Mouse (Mus musculus) forebrain, postnatal 0 days (tissue): Measurements from ENCODE around the gene Marveld3. TPM values are rescaled to one million over a fixed set of nuclear protein-coding genes. Genes with fewer than 3 reads are reported as not detected.

Source experiments
- ATAC-seq: fragments of 200-750 bp; cut with Nextera tagmentation; 2 replicates; pipeline ENCODE4 v1.8.0; 2017; ENCODE audit warnings: mild to moderate bottlenecking, moderate library complexity
- DNase-seq: peaks from one replicate; pipeline ENCODE4 v3.0.0-alpha.2; 2015
- H3K27ac ChIP-seq: fragments of 300-500 bp; sonication (generic); 2 replicates; pipeline ENCODE4 v1.5.1; 2014; ENCODE audit warnings: low read depth, mild to moderate bottlenecking, antibody characterized with exemption, low read length, moderate library complexity, mixed read lengths
- H3K27me3 ChIP-seq: fragments of 300-500 bp; sonication (generic); 2 replicates; pipeline ENCODE4 v1.6.1; 2014; ENCODE audit warnings: mild to moderate bottlenecking, low read length, mixed read lengths; ENCODE audit not compliant: insufficient read depth
- H3K36me3 ChIP-seq: fragments of 300-500 bp; sonication (generic); 2 replicates; pipeline ENCODE4 v1.6.1; 2014; ENCODE audit warnings: mild to moderate bottlenecking, moderate library complexity; ENCODE audit not compliant: insufficient read depth
- H3K4me1 ChIP-seq: fragments of 300-500 bp; sonication (generic); 2 replicates; pipeline ENCODE4 v1.6.1; 2014; ENCODE audit warnings: antibody characterized with exemption; ENCODE audit not compliant: insufficient read depth
- H3K4me2 ChIP-seq: fragments of 300-500 bp; sonication (generic); 2 replicates; pipeline ENCODE4 v1.6.1; 2014; ENCODE audit warnings: low read depth, mild to moderate bottlenecking, moderate library complexity
- H3K4me3 ChIP-seq: fragments of 300-500 bp; sonication (generic); 2 replicates; pipeline ENCODE4 v1.5.1; 2014; ENCODE audit warnings: low read depth, low read length, mixed read lengths
- H3K9ac ChIP-seq: fragments of 300-500 bp; sonication (generic); 2 replicates; pipeline ENCODE4 v1.6.1; 2014; ENCODE audit warnings: mild to moderate bottlenecking
- H3K9me3 ChIP-seq: fragments of 300-500 bp; sonication (generic); 2 replicates; pipeline ENCODE4 v1.6.1; 2016; ENCODE audit warnings: low read length
- CTCF ChIP-seq: sonication (generic); IDR thresholded peaks from 2 replicates; pipeline ENCODE4 v1.5.1; 2016; ENCODE audit warnings: antibody characterized with exemption, control low read depth, low read depth
- WGBS: fragments of 180-500 bp; shearing (Covaris S2); extraction: QIAGEN DNeasy Blood & Tissue Kit; methylation state at CpG from one replicate; pipeline ENCODE4 v1.1.7; 2014; 5-methylcytosine and 5-hydroxymethylcytosine counted together
- polyA plus RNA-seq: library from polyadenylated mRNA; unstranded; fragments of >200 nt; fragmentation: Nextera tagmentation; extraction: Ambion mirVana; gene quantifications from 2 replicates; pipeline ENCODE4 v1.2.1, GENCODE M21; 2015
- total RNA-seq: library from RNA; depleted of rRNA; stranded (reverse); fragments of >200 nt; gene quantifications from 2 replicates; pipeline ENCODE4 v1.2.3, GENCODE M21; 2014; rRNA removed

Gene Marveld3
- total RNA-seq: 0.69 and 0.76 TPM in 2 replicates
- polyA plus RNA-seq: 0.64 and 1.4 TPM in 2 replicates

DNA sequence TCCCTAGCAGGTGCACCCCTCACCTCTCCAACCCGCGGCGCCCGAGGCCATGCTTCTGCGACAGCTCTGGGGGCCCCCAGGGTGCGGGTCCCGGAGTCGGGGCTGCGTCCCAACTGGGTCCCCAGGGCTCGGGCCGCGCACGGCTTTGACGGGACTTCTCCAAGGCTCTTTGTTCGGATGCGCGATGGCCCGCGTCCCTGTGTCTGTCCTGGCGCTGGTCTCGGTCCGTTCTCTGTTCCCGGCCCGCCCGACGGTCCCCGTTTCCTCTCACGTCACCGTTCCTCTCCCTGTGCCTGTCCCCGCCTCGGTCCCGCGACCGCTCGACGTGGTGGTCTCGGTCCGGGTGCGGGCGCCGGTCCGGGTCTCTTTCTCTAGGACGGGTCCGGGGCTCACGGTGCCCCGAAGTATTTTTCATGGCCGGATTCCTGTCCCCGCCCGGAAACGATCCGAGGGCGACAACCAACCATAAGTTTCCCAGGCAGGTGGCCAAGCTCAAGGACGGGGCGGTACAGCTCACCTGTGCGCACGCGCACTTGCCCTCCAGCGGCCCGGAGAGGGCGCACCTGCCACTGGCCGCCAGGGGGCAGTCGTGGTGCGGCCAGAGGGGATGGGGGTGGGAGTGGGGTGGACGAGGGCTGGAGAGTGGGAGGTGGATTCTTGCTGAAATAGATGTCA lies at the start of gene Marveld3:
Gene Marveld3 (minus strand): TSS at position 511 of the 675 bp plus-strand sequence.
- Histone ChIP-seq H3K4me2 (peak within 1 kb of the TSS; percentile 54), H3K27ac (no peak within 1 kb of the TSS), H3K4me1 (peaks cover 3% of the 10 kb centered on the region; the same call in 1 of the 2 replicates), H3K36me3 (no peaks in the 10 kb centered on the region), H3K4me3 (peak within 1 kb of the TSS; percentile 36), H3K27me3 (peaks cover 4% of the 10 kb centered on the region), H3K9ac (peak within 1 kb of the TSS; percentile 41; the same call in 1 of the 2 replicates), H3K9me3 (no peaks in the 10 kb centered on the region)
- peak; percentile 71 for DNase-seq
- peak; percentile 48 for ATAC-seq
- 2% methylated on average over 62 of the region's 64 CpGs for WGBS
- TF ChIP-seq CTCF: peak; percentile 84

DNA sequence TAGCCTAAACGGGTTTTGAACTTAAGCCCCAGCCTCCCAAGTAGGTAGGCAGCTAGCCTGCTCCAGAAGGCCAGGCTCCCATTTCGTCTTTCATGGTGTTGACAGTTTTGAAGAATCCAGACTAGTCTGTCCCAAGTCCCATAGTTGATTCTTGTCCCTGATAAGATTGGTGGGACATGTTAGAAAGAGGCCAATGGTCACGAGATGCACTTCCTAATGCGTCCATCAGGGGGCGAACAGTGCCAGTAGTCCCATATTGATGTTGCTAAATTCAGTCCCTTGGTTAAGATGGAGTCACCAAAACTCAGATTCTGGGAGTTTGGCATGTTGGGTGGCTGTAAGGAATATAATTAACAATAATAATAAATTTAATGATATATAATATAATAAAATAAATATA lies 48.9 kb upstream of the Marveld3 start:
- H3K9me3 ChIP-seq: no peaks in the 10 kb centered on the region
- no peaks in the 10 kb centered on the region for H3K27me3 ChIP-seq
- no peaks in the 10 kb centered on the region for H3K36me3 ChIP-seq
- ATAC-seq (no peak), DNase-seq (peak; percentile 29)
- no peak overlapping the region for H3K27ac ChIP-seq
- no peak overlapping the region for H3K4me2 ChIP-seq
- H3K4me1 ChIP-seq: peaks cover 5% of the 10 kb centered on the region; the same call in 1 of the 2 replicates
- no peak overlapping the region for H3K4me3 ChIP-seq
- peak; percentile 70 for TF ChIP-seq CTCF
- H3K9ac ChIP-seq: no peak overlapping the region
- 37% methylated on average over 5 of the region's 5 CpGs for WGBS

DNA sequence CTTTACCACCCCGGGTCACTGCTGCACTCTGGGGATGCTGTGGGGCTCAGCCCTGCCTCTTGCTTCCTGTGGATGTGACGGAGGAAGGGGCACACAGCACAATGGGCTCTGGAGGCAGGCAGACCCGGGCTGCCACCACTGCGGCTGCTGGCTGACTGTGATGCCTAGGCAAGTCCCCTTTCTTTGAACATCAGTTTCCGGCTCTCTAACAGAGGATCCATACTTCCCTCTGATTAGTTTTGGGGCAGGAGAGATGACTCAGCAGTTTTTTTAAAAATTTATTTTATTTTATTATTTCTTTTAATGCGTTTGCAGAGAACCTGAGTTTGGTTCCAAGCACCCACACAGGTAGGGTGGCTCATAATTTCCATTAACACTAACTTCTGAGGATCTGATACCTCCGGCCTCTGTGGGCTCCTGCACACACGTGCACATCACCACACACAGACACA lies 47.0 kb upstream of the Marveld3 start:
- 60% methylated on average over 8 of the region's 8 CpGs for WGBS
- Histone ChIP-seq H3K4me1 (peaks cover 5% of the 10 kb centered on the region; the same call in 1 of the 2 replicates), H3K4me2 (no peak overlapping the region), H3K9me3 (no peaks in the 10 kb centered on the region), H3K27me3 (no peaks in the 10 kb centered on the region), H3K4me3 (no peak overlapping the region), H3K36me3 (no peaks in the 10 kb centered on the region), H3K9ac (no peak overlapping the region), H3K27ac (no peak overlapping the region)
- no peak for DNase-seq
- no peak for ATAC-seq
- TF ChIP-seq CTCF: no peak

DNA sequence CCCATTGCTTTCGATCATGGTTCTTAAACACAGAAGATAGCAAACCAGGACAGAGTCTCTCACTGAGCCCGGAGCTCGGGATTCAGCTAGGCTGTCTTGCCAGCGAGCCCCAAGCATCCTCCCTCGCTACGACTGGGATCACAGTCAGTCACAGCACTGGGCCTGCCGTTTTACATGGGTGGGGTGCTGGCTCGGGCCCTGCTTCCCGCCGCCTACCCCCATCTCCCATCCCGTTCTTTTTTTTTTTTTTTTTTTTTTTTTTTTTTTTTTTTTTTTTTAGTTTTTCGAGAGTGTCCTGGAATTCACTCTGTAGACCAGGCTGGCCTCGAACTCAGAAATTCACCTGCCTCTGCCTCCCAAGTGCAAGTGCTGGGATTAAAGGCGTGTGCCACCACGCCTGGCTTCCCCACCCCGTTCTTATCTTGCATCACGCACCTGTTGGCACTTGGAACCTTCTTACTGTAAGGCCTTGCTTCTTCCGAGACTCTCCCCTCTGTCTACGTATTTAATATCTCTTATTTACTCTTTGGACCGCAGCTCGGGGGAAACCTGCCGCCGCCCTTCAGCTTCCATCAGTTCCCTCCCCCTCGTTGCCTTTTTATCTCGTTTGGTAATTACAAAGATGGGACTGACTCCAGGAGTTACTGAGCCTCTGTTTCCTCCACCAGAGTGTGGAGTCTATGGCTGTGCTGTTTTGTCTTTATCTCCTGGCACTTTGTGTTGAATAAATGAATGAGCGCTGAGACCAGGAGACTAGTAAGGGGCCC lies 46.4 kb upstream of the Marveld3 start:
- TF ChIP-seq CTCF: no peak

DNA sequence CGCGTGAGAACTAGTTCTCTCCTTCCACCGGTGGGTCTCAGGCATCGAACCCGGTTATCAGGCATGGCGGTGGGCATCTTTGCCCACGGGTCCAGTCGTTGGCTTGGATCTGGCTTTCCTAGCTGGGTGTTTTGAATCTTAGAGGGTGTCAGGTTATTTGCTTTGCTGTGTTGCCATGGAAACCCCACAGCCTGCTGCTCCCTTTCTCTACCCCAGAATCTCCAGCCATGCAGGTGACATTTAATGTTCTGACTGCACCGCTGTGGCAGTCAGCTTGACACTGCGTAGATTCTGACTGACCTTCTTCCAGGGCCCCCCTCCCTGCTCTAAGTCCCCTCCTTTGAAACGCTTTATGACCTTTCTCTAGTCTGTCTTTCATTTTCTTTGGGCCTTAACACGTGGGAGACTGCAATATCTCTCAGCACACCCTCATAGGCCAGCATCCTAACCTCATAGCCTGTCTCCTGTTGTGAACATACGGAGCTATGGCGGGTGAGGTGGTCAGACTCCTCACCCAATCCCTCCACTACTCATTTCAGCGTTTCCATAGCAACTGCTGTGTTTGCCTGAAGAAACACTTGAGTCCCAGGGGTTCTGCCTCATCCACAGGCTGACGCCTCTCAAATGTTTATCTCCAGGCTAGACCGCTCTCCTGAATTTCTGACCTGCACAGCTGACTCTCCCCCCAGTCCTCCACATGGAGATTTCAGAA lies 44.5 kb upstream of the Marveld3 start:
- WGBS: 50% methylated on average over 17 of the region's 17 CpGs
- TF ChIP-seq CTCF: no peak
- Histone ChIP-seq H3K9me3 (no peaks in the 10 kb centered on the region), H3K9ac (no peak overlapping the region), H3K4me1 (peaks cover 5% of the 10 kb centered on the region; the same call in 1 of the 2 replicates), H3K36me3 (no peaks in the 10 kb centered on the region), H3K27ac (peak overlapping the region; percentile 73), H3K4me3 (no peak overlapping the region), H3K4me2 (no peak overlapping the region), H3K27me3 (no peaks in the 10 kb centered on the region)
- DNase-seq (peak; percentile 70), ATAC-seq (peak; percentile 87)

More for the DNA sequence above, 46.4 kb upstream of the Marveld3 start:
- ATAC-seq: no peak
- Histone ChIP-seq H3K4me3 (no peak overlapping the region), H3K36me3 (no peaks in the 10 kb centered on the region), H3K4me1 (peaks cover 5% of the 10 kb centered on the region; the same call in 1 of the 2 replicates), H3K9me3 (no peaks in the 10 kb centered on the region), H3K4me2 (no peak overlapping the region), H3K27ac (no peak overlapping the region), H3K27me3 (no peaks in the 10 kb centered on the region), H3K9ac (no peak overlapping the region)
- DNase-seq: no peak
- WGBS: 82% methylated on average over 26 of the region's 26 CpGs

DNA sequence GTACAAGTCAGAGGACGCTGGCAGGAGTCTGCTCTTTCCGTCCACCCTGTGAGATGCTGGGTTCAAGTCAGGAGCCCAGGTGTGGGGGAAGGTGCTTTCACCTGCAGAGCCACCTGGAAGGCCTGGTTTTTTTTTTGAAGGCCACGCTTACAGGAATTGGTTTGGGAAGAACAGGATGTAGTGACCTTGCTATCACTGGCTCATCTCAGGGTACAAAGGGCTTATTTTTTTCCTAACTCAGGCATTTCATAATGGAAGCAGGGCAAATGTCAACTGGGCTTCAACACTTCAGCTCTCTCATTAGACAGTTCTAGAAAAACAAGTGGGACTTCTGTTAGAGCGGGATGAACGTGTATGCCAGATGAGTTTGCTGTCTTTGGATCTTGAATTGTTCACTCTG lies 42.3 kb upstream of the Marveld3 start:
- Histone ChIP-seq H3K9ac (no peak overlapping the region), H3K9me3 (no peaks in the 10 kb centered on the region), H3K4me1 (peaks cover 5% of the 10 kb centered on the region; the same call in 1 of the 2 replicates), H3K27ac (no peak overlapping the region), H3K4me3 (no peak overlapping the region), H3K36me3 (no peaks in the 10 kb centered on the region), H3K4me2 (no peak overlapping the region), H3K27me3 (no peaks in the 10 kb centered on the region)
- TF ChIP-seq CTCF: no peak
- WGBS: 79% methylated on average over 5 of the region's 5 CpGs
- DNase-seq (no peak), ATAC-seq (no peak)
